Mouse (Mus musculus) cerebellum, adult 2 months (tissue): ENCODE results near the gene Loxl3.

Source experiments
- CTCF ChIP-seq: fragments of 200-500 bp; IDR thresholded peaks from 2 replicates; pipeline ENCODE4 v1.5.1; 2011; ENCODE audit warnings: low read depth, mild to moderate bottlenecking, control low read depth, low read length, moderate library complexity, borderline replicate concordance; ENCODE audit not compliant: insufficient read depth
- POLR2A ChIP-seq: fragments of 200-500 bp; IDR thresholded peaks from 2 replicates; pipeline ENCODE4 v1.6.1; 2011; ENCODE audit warnings: low read length, control low read depth, borderline replicate concordance; ENCODE audit not compliant: insufficient read depth

DNA sequence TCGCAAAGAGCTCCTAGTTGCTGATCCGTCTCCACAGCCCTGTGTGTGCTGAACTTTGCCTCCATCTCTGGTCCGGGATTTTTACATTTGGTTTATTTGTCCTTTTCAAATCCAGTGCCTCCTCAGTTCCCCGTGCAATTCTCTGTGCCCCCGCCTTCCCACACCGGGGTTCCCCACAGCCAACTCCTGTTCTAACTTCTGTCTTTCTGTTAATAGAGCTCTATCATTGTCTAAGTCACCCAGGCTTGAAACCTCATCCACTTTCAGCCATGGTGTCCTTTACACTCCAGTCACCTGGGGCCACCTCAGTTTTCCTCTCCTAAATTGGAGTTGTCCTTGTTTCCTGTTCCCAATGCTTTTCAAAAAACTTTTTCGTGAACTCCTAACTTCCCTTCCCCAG, 22.7 kb upstream of the Loxl3 start:
- TF ChIP-seq POLR2A (no peak), CTCF (no peak)
